In the genomic region with DNA sequence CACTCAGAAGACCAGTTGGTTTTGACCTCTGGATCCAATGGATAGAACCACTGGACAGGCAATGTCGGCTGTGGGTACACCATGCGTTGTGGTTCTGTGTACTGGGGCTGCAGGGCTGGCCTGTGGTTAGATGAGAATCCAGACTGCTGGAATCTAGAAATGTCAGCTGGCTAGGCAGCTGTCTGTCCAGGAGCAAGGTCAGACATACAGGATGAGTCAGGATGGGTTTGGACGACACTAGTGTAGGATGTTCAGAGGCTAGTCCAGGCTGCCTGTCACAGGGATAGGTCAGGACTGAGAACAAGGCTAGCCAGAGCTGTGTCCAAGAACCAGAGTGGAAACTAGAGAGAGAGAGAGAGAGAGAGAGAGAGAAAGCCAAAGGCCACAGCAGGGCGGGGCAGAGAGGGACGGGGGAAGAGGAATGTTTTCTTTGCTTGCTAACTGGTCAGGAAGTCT, we compare ENCODE assay signal across 11 mouse cellular contexts. TPM values are rescaled to one million over a fixed set of nuclear protein-coding genes. Genes with fewer than 3 reads are reported as not detected.
DNase-seq lines count a peak whose midpoint lies in the region; ATAC-seq and TF ChIP-seq lines count a peak whose summit lies in the region.
"Had no signal": no experiment of that assay in that cellular context is flagged by ENCODE, and none has a peak within 500 bp of the region (broad histone marks: within the 10 kb centered on the region; RNA-seq: fewer than 3 reads in every experiment).

No protein-coding gene starts in this region.

- TF ChIP-seq POLR2A in myocyte (IDR thresholded peaks at IDR 0.05; ENCODE audit: insufficient read length, low read depth) = peak; percentile 12

- no peak overlapping the region for H3ac ChIP-seq in myocyte (ENCODE audit: control insufficient read depth, insufficient read length)

- 62% methylated on average over 5 of the region's 5 CpGs for WGBS in kidney, embryonic 15.5 days

- peaks cover 7% of the 10 kb centered on the region for H3K79me2 ChIP-seq in myocyte (ENCODE audit: control insufficient read depth, insufficient read depth)

- no peaks in the 10 kb centered on the region for H3K36me3 ChIP-seq in kidney, embryonic 15.5 days
- no peaks in the 10 kb centered on the region for H3K36me3 ChIP-seq in myocyte (ENCODE audit: control insufficient read depth, insufficient read depth)
- H3K36me3 ChIP-seq: hindbrain, embryonic 13.5 days; stomach, embryonic 15.5 days had no signal

- peaks cover 18% of the 10 kb centered on the region for H3K4me1 ChIP-seq in kidney, embryonic 15.5 days
- H3K4me1 ChIP-seq in brown adipose tissue, adult 24 weeks (ENCODE audit: control insufficient read depth, insufficient read depth, insufficient read length, low read length) = 0 out of 2 replicates have a peak, but pooled peaks cover 4% of the 10 kb centered on the region
- H3K4me1 ChIP-seq: hindbrain, embryonic 13.5 days had no signal

- H3K27ac ChIP-seq in kidney, embryonic 15.5 days = no peak overlapping the region
- 0 out of 2 replicates have a peak overlapping the region, but pooled peaks have one; percentile 3 for H3K27ac ChIP-seq in brown adipose tissue, adult 24 weeks (replicated peaks; ENCODE audit: low read depth, low read length)
- H3K27ac ChIP-seq: hindbrain, embryonic 13.5 days; liver, embryonic 14.5 days; stomach, embryonic 15.5 days had no signal

- 0 out of 2 replicates have a peak, but pooled peaks have one; percentile 29 for ATAC-seq in kidney, embryonic 15.5 days (replicated peaks; ENCODE audit: low FRiP score)

- H3K4me2 ChIP-seq in kidney, embryonic 15.5 days = no peak overlapping the region
- H3K4me2 ChIP-seq in myocyte (ENCODE audit: low read depth) = peak overlapping the region; percentile 56
- H3K4me2 ChIP-seq: hindbrain, embryonic 13.5 days; stomach, embryonic 15.5 days had no signal

- no peak overlapping the region for H3K4me3 ChIP-seq in kidney, embryonic 15.5 days (replicated peaks)
- no peak overlapping the region for H3K4me3 ChIP-seq in brown adipose tissue, adult 24 weeks (ENCODE audit: insufficient read depth, low read depth, low read length)
- H3K4me3 ChIP-seq in myocyte = no peak overlapping the region
- H3K4me3 ChIP-seq: hindbrain, embryonic 13.5 days; stomach, embryonic 15.5 days had no signal

- peak; percentile 17 for DNase-seq in cerebellum, adult 9-11 months
- no peak for DNase-seq in cerebellum, postnatal 14 days
- DNase-seq in kidney, adult 8-10 months = no peak
- no peak for DNase-seq in frontal cortex, postnatal 36 days (ENCODE audit: low spot score in 2 of 2)
- DNase-seq in neural tube, embryonic 10.5 days (ENCODE audit: extremely low spot score, low spot score) = no peak

- 0 out of 2 replicates have a peak, but pooled peaks cover under 1% of the 10 kb centered on the region for H3K9me3 ChIP-seq in kidney, embryonic 15.5 days (replicated peaks)
- H3K9me3 ChIP-seq: stomach, embryonic 15.5 days had no signal

- no peaks in the 10 kb centered on the region for H3K27me3 ChIP-seq in kidney, embryonic 15.5 days
- no peaks in the 10 kb centered on the region for H3K27me3 ChIP-seq in myocyte (ENCODE audit: control insufficient read depth, insufficient read depth, insufficient read length)
- H3K27me3 ChIP-seq: hindbrain, embryonic 13.5 days; stomach, embryonic 15.5 days had no signal

- no peak overlapping the region for H3K9ac ChIP-seq in kidney, embryonic 15.5 days
- H3K9ac ChIP-seq: hindbrain, embryonic 13.5 days; liver, embryonic 14.5 days; stomach, embryonic 15.5 days had no signal

TF ChIP-seq in myocyte, 11 proteins besides CTCF, POLR2A, EP300 and RAD21:
- TF ChIP-seq USF1 (IDR thresholded peaks at IDR 0.05; ENCODE audit: low read depth) (no peak), CEBPB (IDR thresholded peaks at IDR 0.05; ENCODE audit: insufficient read depth, poor library complexity, severe bottlenecking) (0 out of 2 replicates have a peak, but pooled peaks have one; percentile 10), TCF3 (IDR thresholded peaks at IDR 0.05; ENCODE audit: insufficient read length, low read depth) (peak; percentile 82), E2F4 (IDR thresholded peaks at IDR 0.05; ENCODE audit: insufficient read depth) (no peak), MYOG (IDR thresholded peaks at IDR 0.05; ENCODE audit: control insufficient read depth in 1 of 3, insufficient read depth in 1 of 3, insufficient read length in 2 of 3, low read depth in 2 of 3) (peak; percentile 83 to 98 (median 94)), MAX (IDR thresholded peaks at IDR 0.05; ENCODE audit: low read depth) (no peak), MYOD1 (IDR thresholded peaks at IDR 0.05; ENCODE audit: control insufficient read depth in 1 of 3, insufficient read length in 2 of 3, low read depth in 2 of 3) (peak; percentile 73 to 97 (median 93)), REST (IDR thresholded peaks at IDR 0.05; ENCODE audit: insufficient read depth, insufficient read length) (no peak), TCF12 (IDR thresholded peaks at IDR 0.05; ENCODE audit: insufficient read depth, poor library complexity, severe bottlenecking) (peak; percentile 92), POLR2AphosphoS2 (IDR thresholded peaks at IDR 0.05; ENCODE audit: insufficient read length, low read depth) (peak; percentile 37), SRF (IDR thresholded peaks at IDR 0.05; ENCODE audit: control insufficient read depth, insufficient read length, low read depth) (no peak)
TF ChIP-seq in myocyte: peak in this region for 6.

RNA-seq across cellular contexts. Expression of gene Tbc1d1, which starts 40.8 kb away (rescaled TPM):
- polyA plus RNA-seq in kidney, embryonic 15.5 days (2015; fragmentation: Nextera tagmentation; extraction: Ambion mirVana) = 32.0 and 36.3 TPM in 2 replicates
- polyA plus RNA-seq in brown adipose tissue, adult 24 weeks (2012; ENCODE audit: insufficient read depth, insufficient read length, missing spikeins) = 5.6 and 7.8 TPM in 2 replicates
- 41.8 TPM for polyA plus RNA-seq in myocyte (2012; fragmentation: generic; extraction: Trizol)
